Mouse (Mus musculus) lung, adult 18-20 months (tissue): Measurements from ENCODE around the gene Fmnl2.
A peak's percentile ranks its signal among the peaks of the same experiment; 100 is the strongest.

Experiments used
- DNase-seq, 2 experiments: peaks; one replicate each; pipeline ENCODE4 v3.0.0; 2022; ENCODE audit warnings: mixed read lengths in 2 of 2

Gene Fmnl2

DNA sequence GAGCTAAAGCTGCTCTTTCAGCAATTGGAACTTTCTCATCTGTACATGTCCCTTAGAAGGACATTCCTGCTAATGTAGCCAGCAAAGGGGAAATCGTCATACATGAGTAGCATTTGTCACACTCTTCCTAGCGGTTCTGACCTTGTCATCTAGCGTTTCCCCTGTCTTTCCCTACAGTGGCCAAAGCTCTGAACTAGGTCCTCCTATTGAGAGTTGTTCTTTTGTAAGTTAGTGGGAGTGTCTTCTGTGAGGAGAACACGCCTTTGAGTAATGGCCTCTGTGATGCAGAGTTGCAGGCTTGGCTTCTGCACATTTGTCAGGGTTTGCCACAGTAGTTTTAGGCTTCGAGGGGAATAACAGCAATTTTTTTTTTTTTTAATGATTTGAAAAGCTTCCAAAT is 250.9 kb downstream of the Fmnl2 start:
- DNase-seq, result no peak

DNA sequence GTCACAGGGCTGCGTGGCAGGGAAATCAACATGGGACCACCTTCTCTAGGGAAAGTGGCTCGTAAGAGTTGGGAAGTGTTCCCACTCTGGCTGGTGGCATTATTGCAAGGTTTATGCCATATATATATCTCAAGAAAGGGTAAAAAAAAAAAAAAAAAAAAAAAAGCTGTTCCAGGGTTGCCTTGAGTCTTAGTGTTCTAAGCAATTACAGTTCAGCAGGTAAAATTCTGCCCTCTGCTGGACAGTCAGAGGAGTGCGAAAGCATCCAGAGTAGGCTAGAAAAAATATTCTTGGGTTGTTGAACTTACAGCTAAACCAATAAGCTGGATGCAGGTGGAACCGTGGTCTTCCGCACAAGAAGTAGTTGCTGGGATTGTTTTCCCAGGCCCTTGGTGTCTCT is 264.1 kb downstream of the Fmnl2 start:
- DNase-seq, result peak; percentile 8 to 21

GRCm38 (mm10) chr2:53125998-53126397 is 268.3 kb downstream of the Fmnl2 start:
- DNase-seq, result no peak

GRCm38 (mm10) chr2:53129070-53129469 is 271.4 kb downstream of the Fmnl2 start:
- DNase-seq, result no peak

- no peak for DNase-seq
Measured at GRCm38 (mm10) chr2:53131567-53131966, 273.9 kb downstream of the Fmnl2 start.

GRCm38 (mm10) chr2:53146852-53147251 is 289.2 kb downstream of the Fmnl2 start:
- DNase-seq, result no peak

DNA sequence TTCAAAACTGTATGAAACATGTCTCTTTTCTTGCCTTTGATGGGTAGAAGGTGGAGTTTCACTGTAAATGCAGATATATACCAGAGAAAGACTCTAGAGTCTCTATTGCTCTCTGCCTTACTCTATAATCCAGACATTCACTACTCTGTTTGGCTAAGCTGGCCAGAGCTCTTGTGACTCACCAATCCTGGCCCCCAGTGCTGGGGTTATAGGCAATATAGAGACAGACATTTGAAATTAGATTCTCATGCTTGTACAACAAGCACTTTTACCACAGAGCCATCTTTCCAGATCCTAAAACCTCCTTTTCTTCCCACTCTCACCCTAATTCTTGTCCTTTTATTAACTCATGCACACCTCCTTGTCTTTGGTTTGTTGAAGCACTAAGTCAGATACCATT is 316.3 kb downstream of the Fmnl2 start:
- DNase-seq, result no peak

DNA sequence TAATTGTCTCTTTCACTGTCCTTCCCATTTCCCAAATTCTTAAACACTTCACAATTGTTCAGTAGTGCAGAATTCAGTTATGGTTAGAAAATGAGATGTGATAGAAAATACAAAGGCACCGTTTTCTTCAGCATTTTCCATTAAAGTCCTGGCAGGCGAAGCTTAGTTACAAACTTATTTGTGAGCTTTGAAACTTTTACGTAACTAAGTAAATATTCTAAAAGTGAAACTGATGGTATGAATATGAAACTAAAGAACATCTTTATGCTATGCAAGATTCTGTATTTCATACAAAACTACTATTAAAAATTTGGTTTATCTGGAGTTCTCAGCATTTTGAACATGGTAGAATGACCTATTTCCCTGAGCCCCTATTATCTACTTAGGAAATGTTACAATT is 321.3 kb downstream of the Fmnl2 start:
- DNase-seq, result no peak

DNA sequence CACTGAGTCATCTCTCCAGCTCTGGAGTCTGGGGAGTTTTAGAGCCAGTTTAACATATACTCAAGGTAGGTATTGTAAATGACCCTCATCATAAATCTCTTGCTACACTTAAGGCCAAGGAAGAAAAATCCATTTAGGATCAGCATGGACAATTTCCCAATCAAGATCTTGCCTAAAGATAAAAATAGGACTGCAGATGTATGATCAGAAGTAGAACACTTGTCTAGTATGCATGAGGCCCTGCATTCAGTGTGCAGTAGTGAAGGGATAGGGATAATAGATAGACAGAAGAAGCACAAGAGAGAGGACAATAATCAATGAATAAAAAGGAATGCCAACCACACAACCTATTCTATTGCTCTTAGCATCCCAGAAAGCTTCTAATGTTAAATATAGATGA is 322.2 kb downstream of the Fmnl2 start:
- no peak for DNase-seq
